Mouse (Mus musculus): Measurements from ENCODE around the gene Nup160. TPM values are rescaled to one million over a fixed set of nuclear protein-coding genes. Genes with fewer than 3 reads are reported as not detected.

The Nup160 gene
- polyA plus RNA-seq, 1 experiment, result 133 TPM

- Histone ChIP-seq H3K9ac (ENCODE audit: low read depth, poor library complexity, severe bottlenecking) (no peak overlapping the region), H3K27ac (ENCODE audit: insufficient read depth, low read length) (no peak overlapping the region), H3K4me1 (ENCODE audit: control insufficient read depth, insufficient read depth, low read length) (no peaks in the 10 kb centered on the region), H3K36me3 (ENCODE audit: control insufficient read depth, insufficient read depth, low read length, poor library complexity, severe bottlenecking) (no peaks in the 10 kb centered on the region), H3K9me3 (replicated peaks; ENCODE audit: control insufficient read depth, insufficient read depth, low read length, poor library complexity, severe bottlenecking) (peaks cover 5% of the 10 kb centered on the region; the same call in 1 of the 2 replicates), H3K27me3 (ENCODE audit: control insufficient read depth, insufficient read depth, low read length, poor library complexity, severe bottlenecking) (no peaks in the 10 kb centered on the region), H3K4me3 (ENCODE audit: low read depth, low read length) (no peak overlapping the region)
- TF ChIP-seq EP300 (IDR thresholded peaks at IDR 0.05; ENCODE audit: insufficient read depth, low read depth, low read length) (no peak), CTCF (IDR thresholded peaks at IDR 0.05; ENCODE audit: low read depth, low read length) (no peak), POLR2A (IDR thresholded peaks at IDR 0.05; ENCODE audit: insufficient read depth, low read length) (no peak)
These were observed 9.4 kb upstream of the Nup160 start for GRCm38 (mm10) chr2:90667388-90668265.

DNA sequence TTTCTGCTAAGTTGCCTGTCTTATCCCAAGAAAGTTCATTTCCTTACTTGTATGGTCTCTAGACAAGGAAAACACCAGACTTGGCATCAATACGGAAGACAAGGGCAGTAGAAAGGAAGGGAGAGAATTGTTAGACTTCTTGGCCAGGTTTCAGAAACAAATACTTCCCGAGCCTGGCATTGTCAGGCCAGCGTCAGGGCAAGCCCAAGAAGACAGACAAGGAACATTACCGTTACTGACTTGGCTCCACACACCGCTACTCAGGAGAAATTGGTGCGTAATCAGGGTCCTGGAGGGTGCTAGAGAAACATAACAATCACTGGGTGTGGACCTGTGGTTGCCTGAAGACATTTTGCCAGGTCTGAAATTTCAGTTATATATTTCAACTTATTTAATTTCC is 6.7 kb upstream of the Nup160 start:
- H3K27ac ChIP-seq (ENCODE audit: insufficient read depth, low read length), result no peak overlapping the region
- H3K27me3 ChIP-seq (ENCODE audit: control insufficient read depth, insufficient read depth, low read length, poor library complexity, severe bottlenecking), result no peaks in the 10 kb centered on the region; the same call in 1 of the 2 replicates
- peaks cover 5% of the 10 kb centered on the region; the same call in 1 of the 2 replicates for H3K9me3 ChIP-seq (replicated peaks; ENCODE audit: control insufficient read depth, insufficient read depth, low read length, poor library complexity, severe bottlenecking)
- no peak overlapping the region for H3K9ac ChIP-seq (ENCODE audit: low read depth, poor library complexity, severe bottlenecking)
- H3K4me1 ChIP-seq (ENCODE audit: control insufficient read depth, insufficient read depth, low read length), result no peaks in the 10 kb centered on the region
- TF ChIP-seq EP300 (IDR thresholded peaks at IDR 0.05; ENCODE audit: insufficient read depth, low read depth, low read length), result no peak
- no peak for TF ChIP-seq CTCF (IDR thresholded peaks at IDR 0.05; ENCODE audit: low read depth, low read length)
- no peaks in the 10 kb centered on the region for H3K36me3 ChIP-seq (ENCODE audit: control insufficient read depth, insufficient read depth, low read length, poor library complexity, severe bottlenecking)
- H3K4me3 ChIP-seq (ENCODE audit: low read depth, low read length), result no peak overlapping the region

DNA sequence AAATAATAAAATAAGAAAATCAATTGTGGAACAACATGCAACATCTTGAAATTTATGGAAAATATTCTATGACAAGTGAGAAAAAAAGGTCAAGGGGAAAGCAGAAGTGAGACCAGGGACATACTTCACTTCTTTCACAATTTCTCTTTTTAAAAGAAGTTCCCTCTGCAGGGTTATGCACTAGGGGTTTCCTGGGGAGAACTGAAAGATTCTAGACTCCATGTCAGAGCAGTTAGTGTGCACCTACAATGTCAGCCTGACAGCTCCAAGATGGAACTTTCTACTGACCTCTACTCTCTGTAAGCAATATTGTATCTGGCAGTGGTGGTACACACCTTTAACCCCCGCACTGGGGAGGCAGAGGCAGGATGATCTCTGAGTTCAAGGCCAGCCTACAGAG is 3.7 kb upstream of the Nup160 start:
- no peaks in the 10 kb centered on the region for H3K36me3 ChIP-seq (ENCODE audit: control insufficient read depth, insufficient read depth, low read length, poor library complexity, severe bottlenecking)
- TF ChIP-seq POLR2A (IDR thresholded peaks at IDR 0.05; ENCODE audit: insufficient read depth, low read length) (no peak), EP300 (IDR thresholded peaks at IDR 0.05; ENCODE audit: insufficient read depth, low read depth, low read length) (no peak), CTCF (IDR thresholded peaks at IDR 0.05; ENCODE audit: low read depth, low read length) (no peak)
- H3K4me1 ChIP-seq (ENCODE audit: control insufficient read depth, insufficient read depth, low read length), result no peaks in the 10 kb centered on the region
- H3K27ac ChIP-seq (ENCODE audit: insufficient read depth, low read length), result no peak overlapping the region
- H3K9ac ChIP-seq (ENCODE audit: low read depth, poor library complexity, severe bottlenecking), result no peak overlapping the region
- peaks cover 5% of the 10 kb centered on the region; the same call in 1 of the 2 replicates for H3K9me3 ChIP-seq (replicated peaks; ENCODE audit: control insufficient read depth, insufficient read depth, low read length, poor library complexity, severe bottlenecking)
- no peak overlapping the region for H3K4me3 ChIP-seq (ENCODE audit: low read depth, low read length)
- no peaks in the 10 kb centered on the region; the same call in 1 of the 2 replicates for H3K27me3 ChIP-seq (ENCODE audit: control insufficient read depth, insufficient read depth, low read length, poor library complexity, severe bottlenecking)

- Histone ChIP-seq H3K9me3 (replicated peaks; ENCODE audit: control insufficient read depth, insufficient read depth, low read length, poor library complexity, severe bottlenecking) (peaks cover 4% of the 10 kb centered on the region; the same call in 1 of the 2 replicates), H3K27ac (ENCODE audit: insufficient read depth, low read length) (no peak overlapping the region), H3K4me3 (ENCODE audit: low read depth, low read length) (no peak overlapping the region), H3K27me3 (ENCODE audit: control insufficient read depth, insufficient read depth, low read length, poor library complexity, severe bottlenecking) (no peaks in the 10 kb centered on the region; the same call in 1 of the 2 replicates), H3K9ac (ENCODE audit: low read depth, poor library complexity, severe bottlenecking) (no peak overlapping the region), H3K36me3 (ENCODE audit: control insufficient read depth, insufficient read depth, low read length, poor library complexity, severe bottlenecking) (no peaks in the 10 kb centered on the region), H3K4me1 (ENCODE audit: control insufficient read depth, insufficient read depth, low read length) (no peaks in the 10 kb centered on the region)
- peak; percentile 17 for TF ChIP-seq CTCF (IDR thresholded peaks at IDR 0.05; ENCODE audit: low read depth, low read length)
- TF ChIP-seq POLR2A (IDR thresholded peaks at IDR 0.05; ENCODE audit: insufficient read depth, low read length), result no peak
- no peak for TF ChIP-seq EP300 (IDR thresholded peaks at IDR 0.05; ENCODE audit: insufficient read depth, low read depth, low read length)
These were observed 2.5 kb upstream of the Nup160 start for GRCm38 (mm10) chr2:90674555-90674954.

DNA sequence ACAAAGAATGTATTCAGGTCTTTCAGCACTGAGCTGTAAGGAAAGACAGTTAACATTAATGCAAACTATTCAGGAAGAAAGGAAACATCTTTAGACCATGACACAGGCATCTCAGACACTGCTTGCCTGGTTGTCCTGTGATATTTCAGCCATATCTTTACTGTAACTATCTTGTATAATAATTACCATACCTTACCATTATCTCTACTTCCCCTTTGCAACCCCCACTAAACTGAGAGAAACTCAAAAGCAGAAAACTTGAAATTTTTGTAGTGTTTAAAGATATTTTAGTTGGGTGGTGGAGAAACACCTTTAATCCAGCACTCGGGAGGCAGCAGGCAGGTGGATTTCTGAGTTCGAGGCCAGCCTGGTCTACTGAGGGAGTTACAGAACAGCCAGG is 1.5 kb upstream of the Nup160 start:
- Histone ChIP-seq H3K4me3 (ENCODE audit: low read depth, low read length) (no peak overlapping the region), H3K9ac (ENCODE audit: low read depth, poor library complexity, severe bottlenecking) (no peak overlapping the region), H3K36me3 (ENCODE audit: control insufficient read depth, insufficient read depth, low read length, poor library complexity, severe bottlenecking) (peaks cover under 1% of the 10 kb centered on the region; the same call in 1 of the 2 replicates), H3K27ac (ENCODE audit: insufficient read depth, low read length) (no peak overlapping the region), H3K4me1 (ENCODE audit: control insufficient read depth, insufficient read depth, low read length) (no peaks in the 10 kb centered on the region), H3K27me3 (ENCODE audit: control insufficient read depth, insufficient read depth, low read length, poor library complexity, severe bottlenecking) (no peaks in the 10 kb centered on the region; the same call in 1 of the 2 replicates), H3K9me3 (replicated peaks; ENCODE audit: control insufficient read depth, insufficient read depth, low read length, poor library complexity, severe bottlenecking) (no peaks in the 10 kb centered on the region)
- TF ChIP-seq EP300 (IDR thresholded peaks at IDR 0.05; ENCODE audit: insufficient read depth, low read depth, low read length) (no peak), POLR2A (IDR thresholded peaks at IDR 0.05; ENCODE audit: insufficient read depth, low read length) (no peak), CTCF (IDR thresholded peaks at IDR 0.05; ENCODE audit: low read depth, low read length) (no peak)

Measured in ES-Bruce4 (cell line).